15 mouse cellular contexts compared by ENCODE assay signal in the genomic region with DNA sequence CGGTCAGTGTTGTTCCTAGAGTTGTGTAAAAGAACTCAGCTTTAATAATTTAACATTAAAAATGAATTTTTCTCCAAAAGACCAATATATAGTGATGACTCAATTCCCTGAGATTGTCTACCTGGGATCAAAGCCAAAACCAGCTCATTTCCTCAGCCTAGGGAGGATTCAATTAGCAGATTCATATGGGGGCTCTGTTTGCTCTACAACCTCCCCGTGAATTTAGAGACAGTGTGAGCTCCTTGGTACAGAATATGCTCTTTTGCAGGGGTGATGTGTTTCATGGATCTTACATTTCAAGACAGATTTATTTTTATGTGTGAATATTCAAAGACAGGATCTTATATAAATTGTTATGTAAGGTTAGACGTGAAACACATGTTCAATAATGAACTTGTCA.
DNase-seq lines count a peak whose midpoint lies in the region; ATAC-seq lines count a peak whose summit lies in the region.
"Had no signal": no experiment of that assay in that cellular context is flagged by ENCODE, and none has a peak within 500 bp of the region (broad histone marks: within the 10 kb centered on the region; RNA-seq: fewer than 3 reads in every experiment).

No protein-coding gene starts in this region.

- ATAC-seq in frontal cortex, adult (ENCODE audit: low TSS enrichment), result peak; percentile 92
- ATAC-seq: hindbrain, postnatal 0 days; lung, postnatal 0 days had no signal

- DNase-seq in frontal cortex, postnatal 25 days (ENCODE audit: low spot score in 2 of 2), result no peak
- DNase-seq in left cerebral cortex, adult 18-20 months (ENCODE audit: low spot score in 2 of 2), result peak; percentile 24 to 35
- no peak for DNase-seq in left cerebral cortex, postnatal 36 days (ENCODE audit: low spot score in 2 of 2)
- peak; percentile 24 for DNase-seq in Muller cell, postnatal 12 days (ENCODE audit: inconsistent ontology term)
- DNase-seq in left cerebral cortex, adult 9 months (ENCODE audit: low spot score in 2 of 2), result peak; percentile 61 to 69
- no peak for DNase-seq in gastrocnemius, adult 8-10 months (ENCODE audit: low spot score in 2 of 2)
- DNase-seq: B cell, adult 2 months; cerebellum, postnatal 14 days; embryo, embryonic 11 days; kidney, adult 11 months; midbrain, embryonic 14.5 days; spleen, adult 18-20 months had no signal

- intact Hi-C loops in left cerebral cortex, postnatal 36 days (cut with DNase I), result loop anchor here (10.0 kb wide), 1 partner anchor 288 kb away; the partner anchor contains the start of gene Kcnq5

Comparison
In these comparisons a context has a peak if more than half of its experiments do, and no peak if none do; other contexts are left out.
1. DNase-seq: peak in left cerebral cortex, adult 18-20 months (2 of 2), Muller cell, postnatal 12 days (single experiment) and left cerebral cortex, adult 9 months (2 of 2); none in frontal cortex, postnatal 25 days (0 of 2), left cerebral cortex, postnatal 36 days (0 of 2) and gastrocnemius, adult 8-10 months (0 of 2).